8 mouse cellular contexts compared by ENCODE assay signal in genomic region chr15:79946022-79946421, GRCm38 (mm10). TPM values are rescaled to one million over a fixed set of nuclear protein-coding genes. Genes with fewer than 3 reads are reported as not detected.
DNase-seq lines count a peak whose midpoint lies in the region; ATAC-seq lines count a peak whose summit lies in the region.

No protein-coding gene starts in this region.

- H3K9ac ChIP-seq in intestine, embryonic 14.5 days (ENCODE audit: low read length): no peak overlapping the region

- peak; percentile 96 for DNase-seq in ZHBTc4 (ENCODE audit: low read depth, low spot score)
- DNase-seq in embryo, embryonic 10 days (ENCODE audit: low spot score): peak; percentile 96
- DNase-seq in gastrocnemius, postnatal 14 days: peak; percentile 87
- DNase-seq in intestine, embryonic 14.5 days (ENCODE audit: low spot score): peak; percentile 97
- peak; percentile 81 to 90 for DNase-seq in left cerebral cortex, postnatal 10 days (ENCODE audit: extremely low spot score in 1 of 2, low spot score in 2 of 2)
- DNase-seq in right cerebral cortex, postnatal 25 days: peak; percentile 84
- DNase-seq in urinary bladder, postnatal 36 days (ENCODE audit: low spot score in 2 of 2): peak; percentile 82 to 88

- intact Hi-C loops in gastrocnemius, postnatal 14 days (cut with DNase I; ENCODE audit: low total_unique reads): loop anchor here (2.0 to 5.0 kb wide), 2 partner anchors 116 to 131 kb away; no protein-coding TSS in a partner anchor
- intact Hi-C loops in left cerebral cortex, postnatal 10 days (cut with DNase I): loop anchor here (2.0 to 5.0 kb wide), 2 partner anchors 66 to 131 kb away; partner anchors contain the start of gene Pdgfb

- H3K4me2 ChIP-seq in intestine, embryonic 14.5 days (ENCODE audit: low read length): no peak overlapping the region

- no peaks in the 10 kb centered on the region; the same call in 1 of the 2 replicates for H3K9me3 ChIP-seq in intestine, embryonic 14.5 days (ENCODE audit: control insufficient read depth, low read length)

- no peaks in the 10 kb centered on the region for H3K36me3 ChIP-seq in intestine, embryonic 14.5 days (ENCODE audit: control insufficient read depth, insufficient read depth, low read length)

- H3K27ac ChIP-seq in intestine, embryonic 14.5 days (ENCODE audit: low read depth): no peak overlapping the region

- H3K27me3 ChIP-seq in intestine, embryonic 14.5 days (replicated peaks; ENCODE audit: control insufficient read depth, insufficient read depth, low read length): no peaks in the 10 kb centered on the region

- peak; percentile 72 for ATAC-seq in intestine, embryonic 14.5 days (replicated peaks; ENCODE audit: low FRiP score, low TSS enrichment, low read depth)
- ATAC-seq in megakaryocyte-erythroid progenitor cell, adult 5-6 weeks (replicated peaks; ENCODE audit: low FRiP score, low TSS enrichment, poor library complexity, severe bottlenecking): peak; percentile 75

- H3K4me3 ChIP-seq in intestine, embryonic 14.5 days (ENCODE audit: low read depth, low read length): no peak overlapping the region

- 12% methylated on average over 4 of the region's 4 CpGs for WGBS in intestine, embryonic 14.5 days

- H3K4me1 ChIP-seq in intestine, embryonic 14.5 days (replicated peaks; ENCODE audit: control insufficient read depth, insufficient read depth, low read length): peaks cover 15% of the 10 kb centered on the region

RNA-seq across cellular contexts. Expression of gene Cbx7, which starts 24.9 kb away (rescaled TPM):
- total RNA-seq in gastrocnemius, postnatal 14 days (2021): 1 to 10 TPM; 3.7 to 4.5 TPM
- 4.6 and 6.2 TPM in 2 replicates for polyA plus RNA-seq in intestine, embryonic 14.5 days (2014; fragmentation: Nextera tagmentation; extraction: Ambion mirVana)
- total RNA-seq in left cerebral cortex, postnatal 10 days (2021): 1 to 10 TPM; 5.6 to 7.1 TPM
- 6.8 and 9.9 TPM in 2 replicates for total RNA-seq in megakaryocyte-erythroid progenitor cell, adult 5-6 weeks (2014; fragmentation: Nextera tagmentation)
- 2.5 and 4.4 TPM in 2 replicates for total RNA-seq in megakaryocyte-erythroid progenitor cell, adult 5-6 weeks (2017)

RNA-seq across cellular contexts. Expression of gene Apobec3, which starts 54.6 kb away (rescaled TPM):
- total RNA-seq in gastrocnemius, postnatal 14 days (2021): 1 to 10 TPM; 4.7 to 7.9 TPM
- 11.3 and 12.5 TPM in 2 replicates for polyA plus RNA-seq in intestine, embryonic 14.5 days (2014; fragmentation: Nextera tagmentation; extraction: Ambion mirVana)
- 1 to 10 TPM; 4.4 to 4.7 TPM for total RNA-seq in left cerebral cortex, postnatal 10 days (2021)
- 243 and 293 TPM in 2 replicates for total RNA-seq in megakaryocyte-erythroid progenitor cell, adult 5-6 weeks (2014; fragmentation: Nextera tagmentation)
- 135 and 175 TPM in 2 replicates for total RNA-seq in megakaryocyte-erythroid progenitor cell, adult 5-6 weeks (2017)

Comparison
In these comparisons a context has a peak if more than half of its experiments do, and no peak if none do; other contexts are left out.
1. RNA of gene Apobec3, which starts 54.6 kb away (total RNA-seq): 135 to 293 TPM in megakaryocyte-erythroid progenitor cell, adult 5-6 weeks; 4.7 to 7.9 TPM in gastrocnemius, postnatal 14 days and 4.4 to 4.7 TPM in left cerebral cortex, postnatal 10 days; every median in the first group is over 10 times any median in the second.
2. Peak in every context shown above with its lines, with median percentiles within 50 percentile points of each other: DNase-seq.